Mouse (Mus musculus) large intestine, adult 2 months (tissue): ENCODE results near the gene Rdh14. TPM values are rescaled to one million over a fixed set of nuclear protein-coding genes. Genes with fewer than 3 reads are reported as not detected.
A peak's percentile ranks its signal among the peaks of the same experiment; 100 is the strongest.

Experiments used
- DNase-seq: peaks from one replicate; pipeline ENCODE4 v3.0.0-alpha.2; 2012; ENCODE audit warnings: low read depth, low spot score
- WGBS: fragments of 180-500 bp; shearing (Covaris S2); methylation state at CpG from one replicate; pipeline ENCODE4 v1.1.7; 2018; 5-methylcytosine and 5-hydroxymethylcytosine counted together
- polyA plus RNA-seq: library from polyadenylated mRNA; depleted of rRNA; stranded (reverse); fragments of >200 nt; gene quantifications from 2 replicates; pipeline ENCODE4 v1.2.3, GENCODE M21; 2012; rRNA removed

Gene Rdh14
- 10.4 and 13.7 TPM in 2 replicates for polyA plus RNA-seq

- under 1% methylated on average over 53 of the region's 53 CpGs for WGBS
These were observed at the start of gene Rdh14 for GRCm38 (mm10) chr12:10390671-10391441. TSS of gene Rdh14 (plus strand) at chr12:10390772.

GRCm38 (mm10) chr12:10350706-10351105 lies 39.9 kb upstream of the Rdh14 start:
- no peak for DNase-seq
- 72% methylated on average over 3 of the region's 3 CpGs for WGBS

More at GRCm38 (mm10) chr12:10390671-10391441, at the start of gene Rdh14:
- DNase-seq = peak; percentile 87

GRCm38 (mm10) chr12:10357756-10358155 lies 32.8 kb upstream of the Rdh14 start:
- DNase-seq = no peak
- 51% methylated on average over 6 of the region's 6 CpGs for WGBS

GRCm38 (mm10) chr12:10369673-10370072 lies 20.9 kb upstream of the Rdh14 start, which contains the start of gene Nt5c1b:
TSS of gene Nt5c1b (plus strand) at chr12:10369973.
- 67% methylated on average over 3 of the region's 3 CpGs for WGBS
- no peak for DNase-seq

GRCm38 (mm10) chr12:10400788-10401187 lies 10.2 kb downstream of the Rdh14 start:
- DNase-seq = no peak
- 69% methylated on average over 1 of the region's 1 CpGs for WGBS

GRCm38 (mm10) chr12:10402421-10403115 lies 12.0 kb downstream of the Rdh14 start:
- no peak for DNase-seq
- WGBS = 79% methylated on average over 9 of the region's 9 CpGs

- 34% methylated on average over 3 of the region's 3 CpGs for WGBS
- DNase-seq = peak; percentile 64
These were observed 20.1 kb downstream of the Rdh14 start for GRCm38 (mm10) chr12:10410511-10411179.

GRCm38 (mm10) chr12:10411453-10411852 lies 20.9 kb downstream of the Rdh14 start:
- no peak for DNase-seq
- 59% methylated on average over 1 of the region's 1 CpGs for WGBS

- DNase-seq = no peak
- 43% methylated on average over 3 of the region's 3 CpGs for WGBS
These were observed 31.8 kb downstream of the Rdh14 start for GRCm38 (mm10) chr12:10422347-10422746.

- DNase-seq = no peak
- 57% methylated on average over 9 of the region's 9 CpGs for WGBS
These were observed 35.7 kb downstream of the Rdh14 start for GRCm38 (mm10) chr12:10425982-10426863.

- no peak for DNase-seq
- WGBS = 89% methylated on average over 1 of the region's 1 CpGs
These were observed 40.4 kb downstream of the Rdh14 start for GRCm38 (mm10) chr12:10430999-10431398.

GRCm38 (mm10) chr12:10438054-10439001 lies 47.8 kb downstream of the Rdh14 start:
- peak; percentile 22 for DNase-seq
- WGBS = 30% methylated on average over 15 of the region's 15 CpGs

- no peak for DNase-seq
- WGBS = 49% methylated on average over 14 of the region's 14 CpGs
These were observed 49.1 kb downstream of the Rdh14 start for GRCm38 (mm10) chr12:10439483-10440235.

Other genes starting within 250 kb of the Rdh14 start
- not detected in 2 replicates for gene Nt5c1b, start 20.8 kb upstream of the Rdh14 start, polyA plus RNA-seq